Mouse (Mus musculus) forebrain, embryonic 12.5 days (tissue): ENCODE results near the gene Cenpa. TPM values are rescaled to one million over a fixed set of nuclear protein-coding genes. Genes with fewer than 3 reads are reported as not detected.
"Not testable (repeated sequence)": the region's sequence is repeated elsewhere in the genome, so short reads cannot be mapped to it uniquely, and the experiment has no call there.

Experiments
- ATAC-seq: fragments of 200-750 bp; cut with Nextera tagmentation; 2 replicates; pipeline ENCODE4 v1.8.0; 2017; ENCODE audit warnings: moderate TSS enrichment; ENCODE audit not compliant: low FRiP score
- H3K27ac ChIP-seq: fragments of 300-500 bp; sonication (generic); 2 replicates; pipeline ENCODE4 v1.5.1; 2016; ENCODE audit warnings: mild to moderate bottlenecking
- H3K27me3 ChIP-seq: fragments of 300-500 bp; sonication (generic); 2 replicates; pipeline ENCODE4 v1.6.1; 2016; ENCODE audit warnings: mild to moderate bottlenecking
- H3K36me3 ChIP-seq: fragments of 300-500 bp; sonication (generic); replicated peaks from 2 replicates; pipeline ENCODE4 v1.6.1; 2016; ENCODE audit warnings: mild to moderate bottlenecking
- H3K4me1 ChIP-seq: fragments of 300-500 bp; sonication (generic); 2 replicates; pipeline ENCODE4 v1.6.1; 2016
- H3K4me2 ChIP-seq: fragments of 300-500 bp; sonication (generic); 2 replicates; pipeline ENCODE4 v1.6.1; 2016; ENCODE audit warnings: mild to moderate bottlenecking, moderate library complexity
- H3K4me3 ChIP-seq: fragments of 300-500 bp; sonication (generic); replicated peaks from 2 replicates; pipeline ENCODE4 v1.5.1; 2016; ENCODE audit warnings: mild to moderate bottlenecking
- H3K9ac ChIP-seq: fragments of 300-500 bp; sonication (generic); 2 replicates; pipeline ENCODE4 v1.6.1; 2016; ENCODE audit warnings: mild to moderate bottlenecking
- H3K9me3 ChIP-seq: fragments of 300-500 bp; sonication (generic); 2 replicates; pipeline ENCODE4 v1.6.1; 2016
- WGBS: fragments of 180-500 bp; shearing (Covaris S2); methylation state at CpG from one replicate; pipeline ENCODE4 v1.1.7; 2016; 5-methylcytosine and 5-hydroxymethylcytosine counted together
- polyA plus RNA-seq: library from polyadenylated mRNA; unstranded; fragments of >200 nt; fragmentation: Nextera tagmentation; extraction: Ambion mirVana; gene quantifications from 2 replicates; pipeline ENCODE4 v1.2.1, GENCODE M21; 2016

Gene Cenpa
- polyA plus RNA-seq, 1 experiment from 2014 or later: 325 TPM

- peak overlapping the region; percentile 63 for H3K4me2 ChIP-seq
- H3K36me3 ChIP-seq: peaks cover 49% of the 10 kb centered on the region
- no peak for ATAC-seq
- peak overlapping the region; percentile 81 for H3K4me3 ChIP-seq
- H3K9ac ChIP-seq: no peak overlapping the region
- peaks cover 26% of the 10 kb centered on the region for H3K4me1 ChIP-seq
- no peaks in the 10 kb centered on the region for H3K9me3 ChIP-seq
- no peaks in the 10 kb centered on the region for H3K27me3 ChIP-seq
- no peak overlapping the region for H3K27ac ChIP-seq
- 91% methylated on average over 9 of the region's 9 CpGs for WGBS
Measured at GRCm38 (mm10) chr5:30668637-30669495, 2.3 kb downstream of the Cenpa start.

GRCm38 (mm10) chr5:30669496-30669830, 2.9 kb downstream of the Cenpa start:
- Histone ChIP-seq H3K4me2 (no peak overlapping the region), H3K27ac (no peak overlapping the region), H3K4me1 (peaks cover 26% of the 10 kb centered on the region), H3K9me3 (no peaks in the 10 kb centered on the region), H3K36me3 (peaks cover 55% of the 10 kb centered on the region), H3K9ac (no peak overlapping the region), H3K27me3 (no peaks in the 10 kb centered on the region), H3K4me3 (no peak overlapping the region)
- 90% methylated on average over 3 of the region's 3 CpGs for WGBS
- ATAC-seq: no peak

GRCm38 (mm10) chr5:30670091-30670490, 3.5 kb downstream of the Cenpa start:
- Histone ChIP-seq H3K4me3 (no peak overlapping the region), H3K36me3 (peaks cover 59% of the 10 kb centered on the region), H3K4me2 (no peak overlapping the region), H3K9ac (no peak overlapping the region), H3K27me3 (no peaks in the 10 kb centered on the region), H3K4me1 (peaks cover 26% of the 10 kb centered on the region), H3K27ac (no peak overlapping the region), H3K9me3 (no peaks in the 10 kb centered on the region)
- WGBS: 94% methylated on average over 7 of the region's 7 CpGs
- ATAC-seq: no peak

GRCm38 (mm10) chr5:30674001-30674400, 7.4 kb downstream of the Cenpa start:
- ATAC-seq: no peak
- no peaks in the 10 kb centered on the region for H3K9me3 ChIP-seq
- H3K4me3 ChIP-seq: no peak overlapping the region
- peaks cover 5% of the 10 kb centered on the region; the same call in 1 of the 2 replicates for H3K4me1 ChIP-seq
- peaks cover 70% of the 10 kb centered on the region for H3K36me3 ChIP-seq
- no peak overlapping the region for H3K9ac ChIP-seq
- H3K4me2 ChIP-seq: no peak overlapping the region
- H3K27me3 ChIP-seq: no peaks in the 10 kb centered on the region
- H3K27ac ChIP-seq: no peak overlapping the region
- WGBS: 85% methylated on average over 7 of the region's 7 CpGs

GRCm38 (mm10) chr5:30676800-30677199, 10.2 kb downstream of the Cenpa start:
- no peak overlapping the region for H3K27ac ChIP-seq
- H3K4me3 ChIP-seq: no peak overlapping the region
- no peaks in the 10 kb centered on the region for H3K27me3 ChIP-seq
- H3K36me3 ChIP-seq: peaks cover 50% of the 10 kb centered on the region
- no peak overlapping the region for H3K4me2 ChIP-seq
- no peaks in the 10 kb centered on the region for H3K9me3 ChIP-seq
- H3K4me1 ChIP-seq: no peaks in the 10 kb centered on the region
- no peak overlapping the region for H3K9ac ChIP-seq
- ATAC-seq: no peak
- 88% methylated on average over 7 of the region's 7 CpGs for WGBS

GRCm38 (mm10) chr5:30678069-30678468, 11.5 kb downstream of the Cenpa start:
- not testable (repeated sequence) for H3K27ac ChIP-seq, H3K4me2 ChIP-seq, H3K4me1 ChIP-seq, H3K27me3 ChIP-seq, H3K4me3 ChIP-seq, H3K9me3 ChIP-seq, H3K9ac ChIP-seq, ATAC-seq
- 95% methylated on average over 3 of the region's 3 CpGs for WGBS
- H3K36me3 ChIP-seq: peaks cover 37% of the 10 kb centered on the region

- ATAC-seq: no peak
- no peak overlapping the region for H3K9ac ChIP-seq
- H3K4me3 ChIP-seq: no peak overlapping the region
- WGBS: 95% methylated on average over 4 of the region's 4 CpGs
- H3K4me2 ChIP-seq: no peak overlapping the region
- no peaks in the 10 kb centered on the region for H3K9me3 ChIP-seq
- no peaks in the 10 kb centered on the region for H3K4me1 ChIP-seq
- peaks cover 30% of the 10 kb centered on the region for H3K36me3 ChIP-seq
- no peaks in the 10 kb centered on the region for H3K27me3 ChIP-seq
- H3K27ac ChIP-seq: no peak overlapping the region
Measured at GRCm38 (mm10) chr5:30678722-30679296, 12.2 kb downstream of the Cenpa start.

- Histone ChIP-seq H3K4me2 (no peak overlapping the region), H3K27ac (no peak overlapping the region), H3K36me3 (peaks cover 23% of the 10 kb centered on the region), H3K9ac (no peak overlapping the region), H3K4me1 (no peaks in the 10 kb centered on the region), H3K4me3 (no peak overlapping the region), H3K9me3 (no peaks in the 10 kb centered on the region), H3K27me3 (no peaks in the 10 kb centered on the region)
- WGBS: 87% methylated on average over 5 of the region's 5 CpGs
- ATAC-seq: no peak
Measured at GRCm38 (mm10) chr5:30679593-30679992, 13.0 kb downstream of the Cenpa start.

GRCm38 (mm10) chr5:30681970-30682369, 15.4 kb downstream of the Cenpa start:
- H3K4me2 ChIP-seq: no peak overlapping the region
- 89% methylated on average over 5 of the region's 5 CpGs for WGBS
- no peak for ATAC-seq

GRCm38 (mm10) chr5:30682967-30683600, 16.5 kb downstream of the Cenpa start:
- H3K27ac ChIP-seq: no peak overlapping the region
- no peaks in the 10 kb centered on the region for H3K27me3 ChIP-seq
- no peak for ATAC-seq
- no peak overlapping the region for H3K9ac ChIP-seq
- H3K4me2 ChIP-seq: no peak overlapping the region
- no peaks in the 10 kb centered on the region for H3K9me3 ChIP-seq
- H3K4me1 ChIP-seq: no peaks in the 10 kb centered on the region
- H3K4me3 ChIP-seq: no peak overlapping the region
- no peaks in the 10 kb centered on the region for H3K36me3 ChIP-seq

More at GRCm38 (mm10) chr5:30681970-30682369, 15.4 kb downstream of the Cenpa start:
- H3K27me3 ChIP-seq: no peaks in the 10 kb centered on the region
- H3K4me3 ChIP-seq: no peak overlapping the region
- no peaks in the 10 kb centered on the region for H3K36me3 ChIP-seq
- no peaks in the 10 kb centered on the region for H3K4me1 ChIP-seq
- no peaks in the 10 kb centered on the region for H3K9me3 ChIP-seq
- H3K9ac ChIP-seq: no peak overlapping the region
- no peak overlapping the region for H3K27ac ChIP-seq

- H3K4me1 ChIP-seq: no peaks in the 10 kb centered on the region
- WGBS: 81% methylated on average over 3 of the region's 3 CpGs
- ATAC-seq: no peak
- no peaks in the 10 kb centered on the region for H3K27me3 ChIP-seq
- no peak overlapping the region for H3K27ac ChIP-seq
- H3K36me3 ChIP-seq: no peaks in the 10 kb centered on the region
- H3K4me3 ChIP-seq: no peak overlapping the region
- no peaks in the 10 kb centered on the region for H3K9me3 ChIP-seq
- H3K4me2 ChIP-seq: no peak overlapping the region
- H3K9ac ChIP-seq: no peak overlapping the region
Measured at GRCm38 (mm10) chr5:30683993-30684392, 17.4 kb downstream of the Cenpa start.

GRCm38 (mm10) chr5:30686781-30687180, 20.2 kb downstream of the Cenpa start:
- Histone ChIP-seq H3K4me3 (no peak overlapping the region), H3K9me3 (no peaks in the 10 kb centered on the region), H3K27ac (no peak overlapping the region), H3K4me1 (no peaks in the 10 kb centered on the region), H3K4me2 (no peak overlapping the region), H3K9ac (no peak overlapping the region), H3K36me3 (no peaks in the 10 kb centered on the region), H3K27me3 (no peaks in the 10 kb centered on the region)
- 75% methylated on average over 3 of the region's 3 CpGs for WGBS
- no peak for ATAC-seq
